Mouse (Mus musculus) frontal cortex, postnatal 10 days (tissue): ENCODE measurements at regions not wholly inside any gene's neighbourhood (a gene's known extent, or its start where the extent isn't known, plus 50 kb on each side); places are given as distances from the start of the nearest gene placed in this dataset.
A peak's percentile ranks its signal among the peaks of the same experiment; 100 is the strongest.

Experiments used
- DNase-seq, 2 experiments: peaks; one replicate each; pipeline ENCODE4 v3.0.0; 2022; ENCODE audit warnings: low spot score in 2 of 2, mixed read lengths in 1 of 2

DNA sequence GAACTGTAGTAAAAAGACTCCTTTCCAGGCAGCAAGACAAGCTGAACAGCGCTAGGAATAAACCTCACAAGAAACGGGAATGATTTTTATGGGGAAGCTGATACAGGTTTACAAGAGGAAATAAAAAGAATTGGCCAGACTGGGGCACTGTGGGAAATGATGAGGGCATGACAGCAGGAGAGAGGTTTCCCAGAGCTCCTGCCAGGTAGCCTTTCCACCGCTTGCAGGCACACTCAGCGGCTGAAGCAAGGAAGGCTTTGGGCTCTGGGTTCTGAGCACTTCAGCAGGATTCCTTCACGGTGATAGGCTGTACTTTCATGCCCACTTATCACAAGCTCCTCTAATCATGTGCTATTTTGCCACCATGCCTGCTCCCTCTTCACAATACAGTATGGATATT lies 114.2 kb upstream of the Syt13 start:
- no peak for DNase-seq

DNA sequence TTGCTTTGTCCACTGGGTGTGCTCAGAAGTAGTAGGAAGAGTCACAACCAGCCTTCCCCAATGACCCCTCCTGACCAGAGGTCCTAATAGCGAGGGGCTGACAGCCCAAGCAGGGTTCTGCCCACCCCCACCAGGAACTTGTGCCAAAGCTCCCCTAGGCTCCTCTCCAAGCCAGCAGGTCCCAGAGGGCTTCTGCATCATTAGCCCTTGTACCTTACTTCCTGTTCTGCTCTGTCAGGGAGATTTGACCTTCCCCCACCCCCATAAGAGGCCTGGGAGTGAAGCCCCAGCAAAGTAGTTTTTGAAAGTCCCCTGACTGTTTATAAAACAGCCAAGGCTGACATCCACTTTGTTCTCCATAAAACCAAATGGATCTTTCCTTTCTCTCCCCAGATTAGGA lies 110.0 kb upstream of the Syt13 start:
- DNase-seq: no peak

DNA sequence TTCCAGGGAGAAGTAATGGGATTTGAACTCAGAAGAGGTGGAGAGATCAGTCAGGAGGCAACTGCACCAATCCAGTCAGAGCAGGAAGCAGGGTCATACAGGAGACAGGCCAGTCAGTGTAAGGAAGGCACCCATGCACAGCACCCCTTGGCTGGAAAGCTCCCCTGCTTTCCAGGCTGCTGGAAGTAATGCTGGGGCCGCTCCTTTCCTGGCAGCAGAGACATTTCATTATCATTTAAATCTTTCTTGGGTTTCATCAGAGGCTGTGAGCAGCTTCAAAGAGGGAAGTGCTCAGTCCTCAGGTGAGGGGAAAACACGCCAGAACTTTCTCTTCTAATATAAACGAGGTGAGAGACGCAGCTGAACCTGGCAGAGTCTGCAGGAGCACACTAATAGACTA lies 109.1 kb upstream of the Syt13 start:
- DNase-seq: no peak

GRCm38 (mm10) chr2:92806481-92807195 lies 108.3 kb upstream of the Syt13 start:
- DNase-seq: no peak

GRCm38 (mm10) chr2:92807404-92807803 lies 107.5 kb upstream of the Syt13 start:
- DNase-seq: no peak

- no peak for DNase-seq
Observed at GRCm38 (mm10) chr2:92808121-92808520, 106.8 kb upstream of the Syt13 start.

DNA sequence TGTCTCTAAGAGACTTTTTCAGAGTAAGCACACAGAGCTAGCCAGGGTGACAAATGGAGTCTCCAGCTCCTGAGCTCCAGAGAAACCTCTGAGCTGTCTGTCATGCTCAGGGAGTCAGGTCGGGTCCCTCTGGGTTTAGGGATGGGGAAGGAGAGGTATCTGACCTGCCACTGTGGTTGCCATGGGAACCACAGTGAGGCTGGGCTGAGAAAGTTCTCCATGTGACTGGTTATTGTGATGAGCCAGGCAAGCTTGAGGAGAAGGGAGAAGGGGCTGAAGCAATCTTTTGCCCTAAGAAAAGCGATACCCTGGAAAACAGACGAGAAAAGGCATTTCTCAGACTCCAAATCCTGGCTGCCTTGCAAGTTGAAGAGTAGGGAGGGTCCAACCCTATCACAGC lies 105.7 kb upstream of the Syt13 start:
- no peak for DNase-seq

DNA sequence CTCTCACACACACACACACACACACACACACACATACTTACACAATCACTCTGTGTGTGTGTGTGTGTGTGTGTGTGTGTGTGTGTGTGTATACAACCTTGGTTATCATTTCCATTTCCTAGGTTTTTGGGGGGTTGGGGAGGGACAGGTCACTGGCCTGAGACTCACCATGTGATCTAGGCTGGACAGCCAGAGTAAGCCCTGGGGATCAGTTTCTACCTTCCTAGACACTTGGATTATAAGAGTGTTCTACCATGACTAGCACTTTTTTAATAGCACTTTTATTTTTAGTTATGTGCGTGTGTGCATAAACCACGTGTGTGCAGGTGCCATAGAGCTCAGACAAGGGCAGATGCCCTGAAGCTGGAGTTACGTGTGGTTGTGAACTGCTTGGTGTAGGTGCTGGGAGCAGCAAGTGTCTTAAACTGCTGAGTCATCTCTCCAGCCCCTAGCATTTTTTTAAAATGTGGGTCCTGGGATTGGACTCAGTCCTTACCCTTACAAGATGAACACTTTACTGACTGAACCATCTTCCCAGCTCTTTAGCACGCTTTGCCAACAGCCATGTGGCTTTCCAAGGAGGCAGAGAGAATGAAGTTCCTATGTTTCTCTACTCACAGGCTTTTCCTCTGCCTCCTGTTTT lies 105.1 kb upstream of the Syt13 start:
- no peak for DNase-seq

- DNase-seq: peak in 1 of 2 experiments; percentile 59
Observed at GRCm38 (mm10) chr2:92810956-92811355, 103.9 kb upstream of the Syt13 start.

DNA sequence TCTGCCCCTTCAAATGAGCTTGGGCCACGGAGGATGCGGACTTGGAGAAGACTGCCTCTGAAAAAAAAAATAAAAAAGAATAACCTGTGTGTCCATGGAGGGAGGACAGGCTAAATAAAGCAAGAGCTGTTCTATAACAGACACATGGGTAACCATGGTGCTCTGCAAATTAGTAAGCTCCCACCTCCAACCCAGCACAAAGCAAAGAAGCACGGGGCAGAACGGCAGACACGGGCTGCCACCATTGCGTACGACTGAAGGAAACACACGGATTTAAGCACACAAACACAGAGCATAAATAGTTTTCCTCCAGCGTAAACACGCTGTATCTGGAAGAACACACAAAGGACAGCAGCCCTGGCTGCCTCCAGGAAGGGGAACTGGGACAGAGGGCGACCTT lies 101.9 kb upstream of the Syt13 start:
- peak in 1 of 2 experiments; percentile 44 for DNase-seq

DNA sequence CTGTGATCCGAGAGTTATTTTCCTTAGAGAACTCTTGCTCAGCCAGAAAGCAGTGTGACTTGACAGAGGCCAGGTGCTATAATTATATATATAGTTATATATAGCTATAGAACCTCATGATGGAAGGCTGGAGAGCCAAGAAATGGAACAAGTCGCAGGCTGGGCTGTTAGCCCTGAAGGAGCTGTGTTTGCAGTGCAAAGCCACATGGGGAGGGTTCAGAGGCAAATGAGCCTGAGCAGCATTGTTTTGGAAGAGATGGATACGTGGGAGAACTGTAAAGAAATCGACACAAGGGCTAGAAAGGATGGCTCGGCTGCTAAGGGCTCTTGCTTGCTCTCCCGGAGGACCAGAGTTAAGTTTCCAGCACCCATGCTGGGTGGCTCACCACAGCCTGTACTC lies 95.3 kb upstream of the Syt13 start:
- no peak for DNase-seq

GRCm38 (mm10) chr2:92824325-92824724 lies 90.6 kb upstream of the Syt13 start:
- DNase-seq: no peak

DNA sequence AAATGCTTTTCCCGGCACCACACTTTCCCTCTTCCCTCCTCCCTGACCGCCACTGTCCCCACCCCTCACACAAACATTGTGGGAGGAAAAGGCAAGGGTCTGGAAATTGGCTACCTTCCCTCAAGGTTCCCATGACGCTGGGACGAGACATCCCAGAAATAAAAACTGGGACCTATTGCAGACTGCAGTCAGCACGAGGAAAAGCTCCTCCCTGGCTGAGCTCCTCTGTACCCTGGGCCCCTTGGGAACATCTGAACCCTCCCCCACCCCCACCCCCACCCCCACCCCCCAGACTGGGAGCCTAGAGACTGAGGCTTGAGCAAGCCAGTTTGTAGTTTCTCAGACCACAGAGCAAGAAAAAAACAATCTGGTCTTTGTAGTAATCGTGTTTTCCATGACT lies 89.5 kb upstream of the Syt13 start:
- no peak for DNase-seq

DNA sequence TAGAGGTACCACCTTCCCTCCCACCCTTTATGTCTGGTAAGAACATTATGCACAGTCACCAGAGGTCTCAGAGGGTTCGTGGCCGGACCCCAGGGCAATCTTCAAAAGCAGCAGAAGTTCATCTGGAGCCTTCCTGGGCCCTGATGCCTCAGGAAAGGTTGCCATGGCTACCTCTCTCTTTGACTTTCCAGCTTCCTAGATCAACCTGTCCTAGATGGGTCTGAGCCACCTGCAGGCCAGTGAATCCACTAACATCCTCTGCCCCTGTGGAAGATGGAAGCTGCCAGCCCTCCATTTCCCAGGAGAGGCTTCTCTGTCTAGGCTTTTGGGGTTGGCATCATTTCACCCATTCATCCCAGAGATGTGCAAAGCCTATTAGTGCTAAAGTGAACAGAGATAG lies 84.8 kb upstream of the Syt13 start:
- DNase-seq: no peak

DNA sequence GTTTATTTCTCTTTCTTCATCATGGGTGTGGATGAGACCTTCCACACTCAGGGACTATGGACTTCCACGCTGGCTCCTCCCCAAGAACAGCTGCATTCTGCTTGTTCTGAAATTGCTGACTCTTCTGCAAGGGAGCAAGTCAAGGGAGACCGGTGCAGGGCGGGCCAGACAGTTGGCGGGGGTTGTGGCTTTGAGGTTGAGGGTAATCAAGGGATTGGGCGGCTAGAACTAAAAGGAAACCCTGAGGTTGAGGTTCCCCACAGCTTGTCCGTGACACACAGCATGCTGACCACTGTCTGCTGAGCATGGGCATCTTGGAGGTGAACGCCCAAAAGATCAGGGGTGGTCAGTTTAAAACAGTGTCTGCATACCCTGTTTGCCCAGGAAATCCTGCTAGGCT lies 83.1 kb upstream of the Syt13 start:
- no peak for DNase-seq

DNA sequence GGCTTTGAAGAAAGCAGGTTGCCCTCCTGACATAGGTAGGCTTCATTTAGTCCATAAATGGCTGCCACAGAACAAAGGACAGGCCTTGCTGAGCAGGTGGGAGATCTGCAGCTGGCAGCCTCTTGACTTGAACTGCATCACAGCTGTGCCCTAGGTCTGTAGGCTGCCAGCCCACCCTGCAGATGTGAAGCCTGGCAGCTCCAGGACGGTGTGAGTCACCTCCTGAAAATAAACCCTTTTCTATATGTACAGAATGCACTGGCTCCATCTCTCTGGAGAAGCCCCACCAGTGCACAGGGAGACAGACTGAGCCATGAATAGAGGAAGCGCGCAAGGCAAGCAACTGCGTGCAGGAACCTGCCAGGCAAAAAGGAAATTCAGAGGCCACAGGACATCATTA lies 78.7 kb upstream of the Syt13 start:
- no peak for DNase-seq

DNA sequence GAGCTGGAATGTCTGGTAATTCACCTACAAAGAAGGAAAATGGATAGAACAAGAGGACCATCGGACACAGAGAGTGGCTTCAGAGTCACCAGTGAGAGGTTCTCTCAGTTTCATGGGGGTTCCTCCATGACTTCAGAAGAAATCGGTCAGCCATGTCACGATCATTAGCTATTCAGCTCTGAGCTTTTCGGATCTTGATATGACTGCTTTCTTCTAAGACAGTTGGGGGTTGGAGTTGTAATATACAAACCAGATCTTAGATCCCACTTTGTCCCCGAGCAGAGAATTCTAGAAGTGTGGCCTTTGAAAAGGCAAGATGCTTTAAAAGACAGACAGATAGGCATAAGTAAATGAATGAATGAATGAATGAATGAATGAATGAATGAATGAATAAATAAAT lies 76.9 kb upstream of the Syt13 start:
- DNase-seq: no peak

- peak; percentile 61 to 65 for DNase-seq
Observed at GRCm38 (mm10) chr2:92840009-92840408, 74.9 kb upstream of the Syt13 start.

DNA sequence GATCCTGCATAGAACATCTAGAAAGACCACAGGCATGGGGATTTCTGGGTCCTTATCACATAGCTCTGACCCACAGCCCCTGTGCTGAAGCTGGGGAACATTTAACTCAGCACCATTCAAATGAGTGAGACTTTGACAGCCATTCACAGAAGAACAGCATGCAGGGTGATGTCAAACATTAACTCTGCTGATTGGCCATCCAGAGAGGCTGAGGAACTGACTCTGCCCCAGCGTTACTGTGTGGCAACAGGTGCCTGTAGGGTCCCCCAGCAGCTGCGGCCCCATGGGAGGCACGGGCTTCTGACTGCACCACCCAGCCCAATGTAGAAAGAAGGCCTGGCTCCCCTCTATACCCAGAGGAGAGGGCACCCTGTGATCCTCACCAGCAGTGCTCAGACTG lies 73.3 kb upstream of the Syt13 start:
- DNase-seq: no peak

- peak; percentile 45 to 51 for DNase-seq
Observed at GRCm38 (mm10) chr2:92845061-92845769, 69.7 kb upstream of the Syt13 start.

- no peak for DNase-seq
Observed at GRCm38 (mm10) chr2:92848962-92849361, 65.9 kb upstream of the Syt13 start.

DNA sequence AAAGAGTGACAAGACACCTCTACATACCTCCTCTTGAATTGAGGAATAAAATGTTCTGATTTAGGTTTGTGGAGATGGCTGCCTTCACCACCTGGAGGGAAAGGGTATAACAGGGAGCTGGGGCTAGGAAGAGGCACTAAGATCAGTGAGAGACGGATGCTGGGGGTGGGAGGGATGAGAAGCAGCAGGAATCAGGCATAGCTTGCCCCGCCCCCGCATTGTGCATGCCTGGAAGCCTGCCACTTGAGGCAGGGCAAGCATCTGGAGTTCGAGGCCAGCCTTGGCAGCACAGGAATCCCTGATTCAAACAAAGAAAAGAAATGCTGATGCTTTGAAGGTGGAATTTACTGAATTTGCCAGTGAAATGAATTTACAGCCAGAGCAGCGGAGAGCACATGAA lies 63.6 kb upstream of the Syt13 start:
- DNase-seq: no peak

DNA sequence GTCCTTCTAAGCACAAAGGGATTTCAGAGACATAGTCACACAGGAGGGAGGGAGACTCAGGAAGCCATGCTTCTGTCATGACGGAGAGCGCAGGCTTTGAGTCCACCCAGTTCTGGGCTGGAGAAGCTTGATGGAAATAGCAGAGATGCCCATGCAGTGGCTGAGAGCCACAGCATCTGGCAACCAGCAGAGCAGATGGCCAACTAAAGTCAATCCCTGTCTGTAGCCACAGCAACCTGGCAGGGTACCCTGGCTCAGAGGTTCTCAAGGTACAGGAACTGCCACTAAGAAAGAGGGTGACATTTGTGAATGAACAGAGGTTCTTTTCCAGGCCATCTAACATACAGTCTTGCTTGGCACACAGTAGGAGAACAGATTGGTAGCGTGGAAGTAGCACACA lies 61.7 kb upstream of the Syt13 start:
- no peak for DNase-seq
